Mouse (Mus musculus): ENCODE data around the gene Pacsin1. TPM values are rescaled to one million over a fixed set of nuclear protein-coding genes. Genes with fewer than 3 reads are reported as not detected.

The Pacsin1 gene
- total RNA-seq (2021), result 1 to 10 TPM; 4.9 TPM
- long read RNA-seq, experiment 1, full-length matches to known transcripts, result 3 of 3 reads
- long read RNA-seq, experiment 1, partial matches to known transcripts, result 0 of 3 reads
- long read RNA-seq, experiment 1, other reads (novel, unspliced or antisense), result 0 of 3 reads
- long read RNA-seq, experiment 2, full-length matches to known transcripts, result 3 of 5 reads
- long read RNA-seq, experiment 2, partial matches to known transcripts, result 2 of 5 reads
- long read RNA-seq, experiment 2, other reads (novel, unspliced or antisense), result 0 of 5 reads

- DNase-seq (ENCODE audit: low spot score in 2 of 2), result peak; percentile 41 to 51
These were observed at the start of gene Pacsin1 for GRCm38 (mm10) chr17:27655089-27656010. Gene Pacsin1 (plus strand): TSS chr17:27655509.

DNA sequence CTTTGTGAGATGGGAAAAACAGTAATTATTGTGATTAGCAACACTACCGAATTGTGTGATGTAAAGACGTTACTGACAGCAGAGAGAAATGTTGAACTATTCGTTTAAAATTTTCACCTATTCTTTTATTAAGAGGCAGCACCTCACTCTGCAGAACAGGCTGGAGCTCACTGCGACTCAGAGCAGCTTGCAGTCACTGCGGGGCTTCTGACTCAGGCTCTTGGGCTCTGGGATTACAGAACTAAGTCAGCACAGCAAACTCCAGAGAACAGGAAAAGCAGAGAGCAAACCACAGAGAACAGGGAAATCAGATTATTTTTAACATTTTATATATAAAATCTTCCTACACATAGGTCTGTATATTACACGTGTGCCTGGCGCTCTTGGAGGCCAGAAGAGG lies 45.7 kb upstream of the Pacsin1 start:
- no peak for DNase-seq (ENCODE audit: low spot score in 2 of 2)

- no peak for DNase-seq (ENCODE audit: low spot score in 2 of 2)
These were observed 44.4 kb upstream of the Pacsin1 start for GRCm38 (mm10) chr17:27610679-27611518.

DNA sequence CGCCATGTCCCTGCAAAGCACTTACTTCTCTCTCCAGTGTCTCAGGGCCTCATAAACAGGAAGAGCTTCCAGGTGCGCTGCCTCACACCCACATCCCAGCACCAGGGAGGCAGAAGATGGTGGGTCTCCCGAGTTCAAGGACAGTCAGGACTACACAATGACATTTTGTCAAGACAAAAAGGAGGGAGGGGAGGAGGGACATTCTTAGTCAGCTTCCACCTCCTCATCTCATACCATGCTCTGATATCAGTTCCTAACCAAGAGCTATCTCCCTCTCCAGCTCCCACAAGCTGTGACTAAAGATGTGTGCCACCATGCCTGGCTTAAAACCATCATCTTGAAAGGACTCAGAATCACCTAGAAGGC lies 43.8 kb upstream of the Pacsin1 start:
- DNase-seq (ENCODE audit: low spot score in 2 of 2), result no peak

DNA sequence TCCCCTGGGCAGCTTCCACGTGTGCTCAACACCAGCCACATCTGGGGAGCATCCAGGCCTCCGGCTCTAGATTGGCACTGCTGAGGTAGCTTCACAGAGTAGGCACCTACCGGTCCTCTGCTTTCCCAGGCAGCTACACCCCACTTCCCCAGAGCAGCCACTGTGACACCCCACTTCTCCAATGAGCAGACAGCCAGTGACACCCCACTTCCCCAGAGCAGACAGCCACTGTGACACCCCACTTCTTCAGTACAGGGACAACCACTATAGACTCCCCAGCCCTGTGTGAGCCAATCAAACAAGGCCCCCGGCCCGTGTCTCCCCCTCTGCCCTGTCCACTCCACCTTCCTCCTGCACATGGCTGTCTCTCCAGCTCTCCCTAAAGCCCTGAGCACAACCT lies 43.3 kb upstream of the Pacsin1 start:
- DNase-seq (ENCODE audit: low spot score in 2 of 2), result no peak

- DNase-seq (ENCODE audit: low spot score in 2 of 2), result no peak
These were observed 42.3 kb upstream of the Pacsin1 start for GRCm38 (mm10) chr17:27613016-27613415.

GRCm38 (mm10) chr17:27615388-27615787 lies 39.9 kb upstream of the Pacsin1 start:
- DNase-seq (ENCODE audit: low spot score in 2 of 2), result no peak

- no peak for DNase-seq (ENCODE audit: low spot score in 2 of 2)
These were observed 34.1 kb upstream of the Pacsin1 start for GRCm38 (mm10) chr17:27621161-27621560.

DNA sequence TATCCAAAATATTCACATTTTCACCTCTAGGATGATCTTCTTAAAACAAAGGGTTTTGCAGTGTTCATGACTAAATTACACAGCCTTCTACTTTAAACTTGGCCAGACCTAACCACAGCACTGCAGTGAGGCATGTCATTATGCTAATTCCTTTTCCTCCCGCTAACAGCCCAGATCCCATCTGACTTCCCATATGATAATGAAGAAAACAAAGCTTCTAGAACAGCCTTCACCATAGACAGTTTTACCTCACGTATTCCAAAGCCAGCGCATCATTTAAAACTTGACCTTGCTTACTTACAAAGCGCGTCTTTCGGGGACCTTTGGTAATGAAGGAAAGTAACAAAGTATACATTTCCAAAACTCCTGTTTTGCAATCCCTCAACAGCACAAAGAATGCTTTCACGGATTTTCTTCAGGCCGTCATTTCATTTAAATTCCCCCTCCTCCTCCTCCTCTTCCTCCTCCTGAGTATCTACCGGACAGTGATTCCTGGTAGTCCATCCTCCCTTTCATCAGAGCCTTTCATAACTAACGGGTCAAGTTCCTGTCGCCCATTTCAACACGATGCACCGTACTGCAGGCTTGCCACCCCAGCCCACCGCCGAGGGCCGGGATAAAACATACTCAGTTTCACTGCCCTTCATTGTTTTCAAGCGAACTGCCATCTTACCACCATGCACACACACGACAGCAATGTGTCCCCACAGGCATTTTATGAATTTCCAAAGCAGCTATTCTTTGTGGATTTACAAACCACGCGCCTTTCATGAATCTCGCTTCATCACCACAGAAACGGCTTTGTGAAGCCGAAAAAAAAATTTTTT lies 33.4 kb upstream of the Pacsin1 start:
- DNase-seq (ENCODE audit: low spot score in 2 of 2), result no peak

GRCm38 (mm10) chr17:27622611-27623359 lies 32.5 kb upstream of the Pacsin1 start:
- peak; percentile 45 to 53 for DNase-seq (ENCODE audit: low spot score in 2 of 2)

GRCm38 (mm10) chr17:27623360-27624326 lies 31.7 kb upstream of the Pacsin1 start, which contains the start of gene Nudt3:
Gene Nudt3 (minus strand): TSS chr17:27623495.
- DNase-seq (ENCODE audit: low spot score in 2 of 2), result peak; percentile 90

- no peak for DNase-seq (ENCODE audit: low spot score in 2 of 2)
These were observed 29.7 kb upstream of the Pacsin1 start for GRCm38 (mm10) chr17:27625455-27626251.

- DNase-seq (ENCODE audit: low spot score in 2 of 2), result no peak
These were observed 28.6 kb upstream of the Pacsin1 start for GRCm38 (mm10) chr17:27626681-27627080.

DNA sequence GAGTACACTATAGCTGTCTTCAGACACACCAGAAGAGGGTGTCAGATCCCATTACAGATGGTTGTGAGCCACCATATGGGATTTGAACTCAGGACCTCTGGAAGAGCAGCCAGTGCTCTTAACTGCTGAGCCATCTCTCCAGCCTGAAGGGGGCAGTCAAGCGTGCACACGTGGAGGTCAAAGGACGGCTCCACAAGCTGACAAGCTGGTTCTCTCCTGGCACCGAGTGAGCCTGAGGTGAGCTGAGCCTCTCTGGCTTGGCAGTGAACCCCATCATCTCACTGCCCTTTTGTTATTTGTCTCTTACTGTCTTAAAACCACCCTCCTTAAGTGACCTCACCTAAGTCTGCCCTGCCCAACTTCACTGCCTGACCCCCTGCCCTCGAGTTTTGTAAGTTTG lies 27.9 kb upstream of the Pacsin1 start:
- no peak for DNase-seq (ENCODE audit: low spot score in 2 of 2)

DNA sequence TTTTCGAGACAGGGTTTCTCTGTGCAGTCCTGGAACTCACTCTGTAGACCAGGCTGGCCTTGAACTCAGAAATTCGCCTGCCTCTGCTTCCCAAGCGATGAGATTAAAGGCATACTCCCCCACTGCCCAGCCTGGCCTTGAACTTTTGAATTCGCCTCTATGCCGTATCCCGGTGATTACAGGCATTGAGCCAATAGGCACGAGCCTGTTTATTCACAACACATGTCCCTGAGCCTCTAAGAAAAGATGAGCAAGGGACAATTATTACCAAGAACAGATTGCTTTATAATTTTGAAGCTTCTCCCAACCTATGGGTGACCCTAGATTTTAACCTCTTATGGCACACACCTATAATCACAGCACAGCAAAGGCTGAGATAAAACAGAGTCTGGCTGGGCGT lies 26.9 kb upstream of the Pacsin1 start:
- DNase-seq (ENCODE audit: low spot score in 2 of 2), result no peak

DNA sequence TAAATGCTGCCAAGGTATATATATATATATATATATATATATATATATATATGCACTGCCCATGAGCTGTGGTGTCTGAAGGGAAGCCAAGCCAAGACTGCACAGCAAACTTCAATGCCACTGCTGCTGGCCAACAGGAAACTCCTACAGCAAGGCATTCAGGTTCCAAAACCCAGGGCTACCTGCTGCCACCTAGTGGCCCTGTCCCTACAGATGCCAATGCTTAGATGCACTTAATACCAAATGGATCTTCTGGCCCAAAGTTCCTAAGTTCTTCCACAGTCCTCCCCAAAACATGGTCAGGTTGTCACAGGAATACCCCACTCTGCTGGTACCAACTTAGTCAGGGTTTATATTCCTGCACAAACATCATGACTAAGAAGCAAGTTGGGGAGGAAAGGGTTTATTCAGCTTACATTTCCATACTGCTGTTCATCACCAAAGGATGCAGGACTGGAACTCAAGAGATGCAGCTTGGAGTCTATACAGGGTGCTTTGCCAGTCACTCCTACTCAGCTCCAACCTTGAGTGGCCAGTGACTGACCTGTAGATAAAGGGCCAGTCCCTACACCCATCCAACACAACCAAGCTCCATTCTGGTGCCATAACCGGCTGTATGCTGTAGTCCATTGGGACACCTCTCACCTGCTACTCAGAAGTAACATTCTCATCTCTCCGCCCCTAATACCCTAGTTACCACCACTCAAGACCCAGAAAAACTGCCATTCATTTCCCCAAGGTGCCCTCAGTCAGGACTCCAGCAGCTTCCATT lies 25.9 kb upstream of the Pacsin1 start:
- peak; percentile 74 to 83 for DNase-seq (ENCODE audit: low spot score in 2 of 2)
